Mouse (Mus musculus) CH12.LX (cell line): ENCODE measurements around the gene Nxf7. TPM values are rescaled to one million over a fixed set of nuclear protein-coding genes. Genes with fewer than 3 reads are reported as not detected.
"Not testable (repeated sequence)": the region's sequence is repeated elsewhere in the genome, so short reads cannot be mapped to it uniquely, and the experiment has no call there.

Experiments used
- DNase-seq: peaks from one replicate; pipeline ENCODE4 v3.0.0-alpha.2; 2013; ENCODE audit errors: extremely low read depth
- H3K27ac ChIP-seq: 2 replicates; pipeline ENCODE4 v1.5.1; 2012; ENCODE audit warnings: low read depth, mild to moderate bottlenecking, control low read depth, moderate library complexity; ENCODE audit not compliant: insufficient read depth
- H3K27me3 ChIP-seq: replicated peaks from 2 replicates; pipeline ENCODE3; 2012; ENCODE audit warnings: inconsistent platforms
- H3K36me3 ChIP-seq, 2 experiments: replicated peaks in 1 of 2; 2 replicates each; pipeline versions ENCODE3 to v1.6.1; 2012; ENCODE audit warnings: inconsistent platforms in 1 of 2, low read length in 1 of 2, mild to moderate bottlenecking in 1 of 2, mixed read lengths in 1 of 2, moderate library complexity in 1 of 2; ENCODE audit not compliant: control insufficient read depth in 1 of 2, insufficient read depth in 1 of 2
- H3K4me1 ChIP-seq, 2 experiments: 2 replicates each; pipeline ENCODE4 v1.6.1; 2012; ENCODE audit warnings: inconsistent platforms in 1 of 2, moderate library complexity in 1 of 2; ENCODE audit not compliant: insufficient read depth in 2 of 2, control insufficient read depth in 1 of 2
- H3K4me2 ChIP-seq: 2 replicates; pipeline ENCODE4 v1.6.1; 2012; ENCODE audit warnings: low read depth, mild to moderate bottlenecking, control low read depth; ENCODE audit not compliant: poor library complexity, insufficient read depth, severe bottlenecking
- H3K4me3 ChIP-seq, 3 experiments: fragments of 150-350 bp in 1 of 3; sonication (generic) in 1 of 3; replicated peaks in 1 of 3; 2 replicates each; pipeline versions ENCODE3 to v1.5.1; 2011 to 2012; ENCODE audit warnings: low read depth in 2 of 3, low read length in 2 of 3, mild to moderate bottlenecking in 2 of 3, moderate library complexity in 2 of 3, control low read depth in 1 of 3, improper control_type of control experiment in 1 of 3, inconsistent platforms in 1 of 3, mixed read lengths in 1 of 3; ENCODE audit not compliant: poor library complexity in 1 of 3
- H3K79me2 ChIP-seq: replicated peaks from 2 replicates; pipeline ENCODE4 v1.6.1; 2012; ENCODE audit warnings: mild to moderate bottlenecking, moderate library complexity; ENCODE audit not compliant: control insufficient read depth, poor library complexity, insufficient read depth, severe bottlenecking; ENCODE audit errors: extremely low read depth
- H3K9ac ChIP-seq: 2 replicates; pipeline ENCODE4 v1.6.1; 2012; ENCODE audit warnings: low read depth, mild to moderate bottlenecking, control low read depth, moderate library complexity; ENCODE audit not compliant: insufficient read depth
- H3K9me3 ChIP-seq: replicated peaks from 2 replicates; pipeline ENCODE3; 2012; ENCODE audit warnings: low read length, inconsistent platforms, mixed read lengths
- CTCF ChIP-seq, 2 experiments: IDR thresholded peaks in 1 of 2; conservative IDR thresholded peaks in 1 of 2; 2 replicates each; pipeline ENCODE4 v1.5.1; 2011 to 2012; ENCODE audit warnings: low read depth in 2 of 2, low read length in 2 of 2, improper control_type of control experiment in 1 of 2, inconsistent platforms in 1 of 2, mild to moderate bottlenecking in 1 of 2, moderate library complexity in 1 of 2
- ELF1 ChIP-seq: IDR thresholded peaks from 2 replicates; pipeline ENCODE4 v1.6.1; 2014; ENCODE audit warnings: low read depth, mild to moderate bottlenecking, inconsistent platforms, low read length, improper control_type of control experiment
- EP300 ChIP-seq: IDR thresholded peaks from 2 replicates; pipeline ENCODE4 v1.6.1; 2011; ENCODE audit warnings: low read length, improper control_type of control experiment
- MXI1 ChIP-seq: IDR thresholded peaks from 2 replicates; pipeline ENCODE4 v1.6.1; 2011; ENCODE audit warnings: mild to moderate bottlenecking, low read depth, low read length, improper control_type of control experiment
- NELFE ChIP-seq: IDR thresholded peaks from 2 replicates; pipeline ENCODE4 v1.6.1; 2011; ENCODE audit warnings: low read depth, low read length, improper control_type of control experiment
- PAX5 ChIP-seq: IDR thresholded peaks from 2 replicates; pipeline ENCODE4 v1.6.1; 2012; ENCODE audit warnings: low read length, inconsistent platforms, mixed read lengths
- POLR2A ChIP-seq: IDR thresholded peaks from 2 replicates; pipeline ENCODE4 v1.6.1; 2011; ENCODE audit warnings: low read depth, mild to moderate bottlenecking, improper control_type of control experiment, low read length
- RAD21 ChIP-seq: IDR thresholded peaks from 2 replicates; pipeline ENCODE4 v1.6.1; 2011; ENCODE audit warnings: low read depth, mild to moderate bottlenecking, low read length, improper control_type of control experiment, moderate library complexity
- SMC3 ChIP-seq: IDR thresholded peaks from 2 replicates; pipeline ENCODE4 v1.6.1; 2011; ENCODE audit warnings: low read depth, low read length, improper control_type of control experiment
- USF2 ChIP-seq: conservative IDR thresholded peaks from 2 replicates; pipeline ENCODE4 v1.6.1; 2011; ENCODE audit warnings: low read depth, low read length, improper control_type of control experiment
- ZC3H11A ChIP-seq: IDR thresholded peaks from 2 replicates; pipeline ENCODE4 v1.6.1; 2012; ENCODE audit warnings: low read depth, mild to moderate bottlenecking, inconsistent platforms, low read length, improper control_type of control experiment
- dilution Hi-C: fragments of 300-500 bp; cut with MboI; formaldehyde crosslinking; loops from 2 replicates; pipeline ENCODE4 v1.14.3; 2020; ENCODE audit warnings: low sequenced_read_pairs; ENCODE audit not compliant: extremely low pct_unique_long_range_greater_than_20kb, extremely low pct_ligation_motif_present
- in situ Hi-C: fragments of 300-500 bp; cut with MboI; formaldehyde crosslinking; loops from 3 replicates; pipeline ENCODE4 v1.14.3; 2019; ENCODE audit warnings: low sequenced_read_pairs, low pct_ligation_motif_present, low pct_unique_long_range_greater_than_20kb, mixed read lengths
- polyA plus RNA-seq: library from polyadenylated mRNA; unstranded; fragments of >175 nt; gene quantifications from 2 replicates; pipeline ENCODE4 v1.2.1, GENCODE M21; 2012; ENCODE audit warnings: low read depth; ENCODE audit not compliant: insufficient read length
- total RNA-seq, 2 experiments: library from RNA; depleted of rRNA; stranded (reverse); fragments of 300-350 nt in 1 of 2; fragments of >200 nt in 1 of 2; gene quantifications; 2 replicates each; pipeline ENCODE4 v1.2.3; 2012 to 2014

Gene Nxf7
- total and polyA plus RNA-seq, 3 experiments = 96.7 to 133 (median 120) TPM

DNA sequence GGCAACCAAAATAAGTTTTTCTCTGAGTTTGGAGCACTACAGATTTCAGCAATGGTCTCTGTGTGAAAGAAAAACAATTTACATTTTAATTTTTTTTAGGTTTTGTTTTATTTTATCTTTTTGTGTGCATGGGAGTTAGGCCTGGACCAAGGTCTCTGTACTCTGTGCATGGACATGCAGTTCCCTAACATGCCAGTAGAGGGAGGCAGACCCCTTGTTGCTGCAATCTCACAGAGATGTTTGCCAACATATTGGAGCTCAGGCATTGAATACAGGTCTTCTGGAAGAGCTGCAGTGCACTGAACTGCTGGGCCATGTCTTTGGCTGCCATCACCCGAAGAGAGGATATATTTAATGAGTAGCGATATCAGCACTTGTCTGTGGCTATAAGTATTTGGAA is 29.1 kb downstream of the Nxf7 start:
- H3K27me3 ChIP-seq, H3K36me3 ChIP-seq, H3K4me2 ChIP-seq, H3K27ac ChIP-seq, H3K79me2 ChIP-seq, H3K9me3 ChIP-seq, H3K9ac ChIP-seq, H3K4me1 ChIP-seq, dilution Hi-C loops, in situ Hi-C loops, H3K4me3 ChIP-seq: not testable (repeated sequence)
- peak; percentile 50 for TF ChIP-seq RAD21
- TF ChIP-seq SMC3 = peak; percentile 40
- peak; percentile 47 to 66; a peak in 3 of 4 replicates for TF ChIP-seq CTCF (conservative IDR thresholded peaks at IDR 0.05 in 1 of 2, IDR thresholded peaks at IDR 0.05 in 1 of 2; ENCODE audit: low read depth in 2 of 2, low read length in 2 of 2)
- peak; percentile 41 for DNase-seq

DNA sequence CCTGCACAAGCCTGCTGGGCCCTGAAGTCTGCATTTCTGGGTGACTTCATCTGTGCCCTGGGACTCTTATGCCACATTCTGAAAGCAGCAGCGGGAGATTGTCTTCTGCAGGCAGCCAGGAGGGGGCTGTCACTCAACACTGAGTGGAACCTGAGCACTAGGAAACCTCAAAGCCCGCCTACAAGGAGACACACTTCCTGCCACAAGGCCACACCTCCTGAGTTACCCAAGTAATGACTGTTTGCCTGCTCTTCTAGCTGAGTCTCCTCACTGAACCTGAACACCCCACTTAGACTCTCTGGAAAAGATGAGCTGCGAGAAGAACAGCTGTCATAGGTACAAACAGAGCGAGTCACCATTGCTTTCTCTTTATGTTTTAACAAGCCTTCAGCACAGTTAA is 33.6 kb downstream of the Nxf7 start:
- H3K4me1 ChIP-seq, H3K9ac ChIP-seq, H3K27ac ChIP-seq, H3K9me3 ChIP-seq, H3K27me3 ChIP-seq, H3K4me2 ChIP-seq, H3K79me2 ChIP-seq, H3K36me3 ChIP-seq, in situ Hi-C loops, dilution Hi-C loops: not testable (repeated sequence)
- DNase-seq = peak; percentile 53
- TF ChIP-seq POLR2A = 0 out of 2 replicates have a peak, but pooled peaks have one; percentile 25
- peak overlapping the region in 1 of 3 experiments; percentile 41 for H3K4me3 ChIP-seq

DNA sequence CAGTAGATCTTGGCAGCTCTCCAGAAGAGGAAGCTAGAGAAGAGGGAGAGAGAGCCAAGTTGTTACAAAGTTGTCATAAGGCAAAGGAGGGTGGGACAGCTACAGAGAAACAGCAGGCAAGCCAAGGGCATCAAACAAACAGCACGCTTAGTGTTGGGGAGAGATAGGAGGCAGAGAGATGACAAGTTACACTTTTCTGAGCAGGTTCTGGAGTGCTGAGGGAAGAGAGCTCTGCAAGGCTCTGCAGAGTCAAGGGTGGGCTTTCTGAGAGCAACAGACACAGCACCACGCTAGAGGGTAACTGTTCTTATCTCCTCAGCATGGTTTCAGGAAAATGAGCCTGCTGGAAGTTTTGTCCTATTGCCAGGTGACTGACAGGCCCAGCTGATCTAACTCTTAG is 35.7 kb downstream of the Nxf7 start:
- TF ChIP-seq USF2 = no peak
- TF ChIP-seq ZC3H11A = no peak
- no peak for TF ChIP-seq PAX5
- no peak for TF ChIP-seq EP300
- TF ChIP-seq MXI1 = no peak
- TF ChIP-seq ELF1 = no peak
- no peak for TF ChIP-seq RAD21
- no peak for TF ChIP-seq NELFE
- H3K9ac ChIP-seq = no peak overlapping the region
- dilution Hi-C loops = no loop called here
- no peaks in the 10 kb centered on the region for H3K27me3 ChIP-seq
- H3K4me2 ChIP-seq = no peak overlapping the region
- in situ Hi-C loops = no loop called here
- no peak for DNase-seq
- no peaks in the 10 kb centered on the region for H3K4me1 ChIP-seq
- no peak overlapping the region for H3K4me3 ChIP-seq
- H3K27ac ChIP-seq = no peak overlapping the region
- H3K9me3 ChIP-seq = no peaks in the 10 kb centered on the region
- no peaks in the 10 kb centered on the region for H3K36me3 ChIP-seq
- H3K79me2 ChIP-seq = no peaks in the 10 kb centered on the region

DNA sequence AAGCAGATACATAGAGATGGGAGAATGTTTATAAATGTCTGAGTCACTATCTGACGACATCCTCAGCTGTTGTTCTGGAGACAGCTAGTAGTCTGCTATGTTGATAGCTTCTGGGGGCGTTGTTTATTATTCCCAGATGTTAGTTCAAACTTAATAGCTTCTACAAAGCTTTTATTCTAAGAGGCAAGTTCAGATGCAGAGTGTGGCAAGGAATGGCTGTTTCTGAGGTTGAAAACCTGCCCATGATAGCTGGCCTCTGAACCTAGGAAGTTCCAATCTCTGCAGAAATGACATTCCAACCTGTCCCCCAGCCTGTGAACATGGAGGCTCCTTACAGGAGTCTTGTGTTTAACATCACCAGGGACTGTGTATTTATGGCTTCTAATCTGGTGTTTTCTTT is 36.9 kb downstream of the Nxf7 start:
- H3K79me2 ChIP-seq, H3K4me2 ChIP-seq, H3K36me3 ChIP-seq, DNase-seq, H3K9me3 ChIP-seq, H3K4me1 ChIP-seq, H3K27me3 ChIP-seq, dilution Hi-C loops, H3K9ac ChIP-seq, H3K27ac ChIP-seq, in situ Hi-C loops, H3K4me3 ChIP-seq: not testable (repeated sequence)
